Mouse (Mus musculus) B cell, adult 67 days (primary cell): Measurements from ENCODE around the gene Ascc2. TPM values are rescaled to one million over a fixed set of nuclear protein-coding genes. Genes with fewer than 3 reads are reported as not detected.

Source experiments
- total RNA-seq, 2 experiments: library from RNA; stranded (reverse); gene quantifications; 4 replicates each; pipeline ENCODE4 v1.2.4; 2023

Ascc2 gene
- 10 to 100 TPM; 20.7 to 22.8 TPM for total RNA-seq

DNA sequence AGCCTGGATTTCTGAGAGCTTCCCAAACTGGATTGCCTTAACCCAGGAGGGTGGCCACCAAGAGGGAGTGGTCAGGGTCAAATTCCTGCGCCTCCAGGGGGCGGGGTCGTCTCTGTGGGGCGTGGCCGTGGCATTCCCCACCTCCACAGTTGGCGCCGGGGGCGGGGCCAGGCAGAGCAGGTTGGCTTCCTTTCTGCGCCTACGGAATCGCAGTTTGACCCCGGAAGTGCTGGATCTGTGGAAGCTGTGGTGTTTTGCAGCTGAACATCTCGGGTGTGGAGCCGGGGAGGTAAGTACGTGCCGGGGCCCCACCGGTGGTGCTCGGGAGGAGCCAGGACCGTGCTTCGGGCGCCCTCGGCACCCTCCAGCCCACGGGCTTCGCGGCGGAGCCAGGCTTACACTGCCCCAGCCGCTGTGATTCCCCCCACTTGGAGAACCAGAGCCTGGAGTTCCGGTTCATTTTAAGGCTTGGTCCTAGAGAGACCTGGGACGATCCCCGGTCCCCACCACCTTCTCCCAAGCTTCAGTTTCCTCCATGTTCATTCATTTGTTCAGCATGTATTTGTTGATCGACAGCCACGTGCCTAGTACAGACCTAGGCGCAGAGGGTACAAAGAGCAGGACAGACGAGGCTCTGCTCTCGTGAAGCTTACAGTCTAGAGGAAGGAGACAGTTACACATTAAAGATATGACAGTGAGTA, at the start of gene Ascc2:
Ascc2 (plus strand) TSS at position 214 of the 701 bp plus-strand sequence.

DNA sequence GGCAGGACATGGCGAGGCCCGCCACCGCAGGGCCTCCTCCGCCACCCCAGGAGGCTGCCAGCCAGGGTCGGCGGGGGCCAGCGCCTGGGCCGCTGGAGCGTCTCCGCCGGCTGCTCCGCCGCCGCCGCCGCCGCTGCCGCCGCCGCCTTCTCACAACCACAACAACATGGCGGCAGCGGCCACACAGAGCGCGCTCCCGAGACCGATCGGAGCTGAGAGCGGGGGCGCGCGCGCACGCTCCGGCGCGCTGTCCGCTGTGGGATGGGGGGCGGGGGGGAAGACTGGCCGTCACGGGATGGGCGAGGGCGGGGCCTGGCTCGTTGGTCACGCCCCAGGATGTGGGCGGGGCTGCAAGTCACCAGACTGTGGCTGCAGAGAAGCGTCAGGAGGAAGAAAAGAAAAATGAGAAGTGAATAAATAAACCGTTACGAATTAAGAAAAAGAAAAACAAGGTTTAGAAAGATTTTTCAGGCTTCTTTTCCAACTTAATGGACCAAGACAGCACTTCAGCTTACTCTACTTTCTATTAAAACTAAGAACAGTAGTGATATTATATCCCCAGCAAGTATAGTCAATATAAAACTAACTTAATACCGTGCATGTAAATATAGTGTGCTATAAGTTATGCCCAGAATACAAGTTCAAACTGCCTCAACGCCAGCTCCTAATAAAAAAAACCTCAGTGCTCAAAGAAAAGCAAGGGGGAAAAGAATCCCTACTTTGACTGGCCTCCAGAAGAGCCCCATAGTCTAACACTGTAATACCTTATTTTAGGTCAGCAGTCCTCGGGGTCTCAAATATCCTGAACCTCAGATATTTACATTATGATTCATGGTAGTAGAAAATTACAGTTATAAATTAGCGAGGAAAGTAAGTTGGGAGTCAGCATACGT, 42.7 kb upstream of the Ascc2 start, which contains the start of gene Mtmr3:
Mtmr3 (minus strand) TSS at position 256 of the 893 bp plus-strand sequence.

DNA sequence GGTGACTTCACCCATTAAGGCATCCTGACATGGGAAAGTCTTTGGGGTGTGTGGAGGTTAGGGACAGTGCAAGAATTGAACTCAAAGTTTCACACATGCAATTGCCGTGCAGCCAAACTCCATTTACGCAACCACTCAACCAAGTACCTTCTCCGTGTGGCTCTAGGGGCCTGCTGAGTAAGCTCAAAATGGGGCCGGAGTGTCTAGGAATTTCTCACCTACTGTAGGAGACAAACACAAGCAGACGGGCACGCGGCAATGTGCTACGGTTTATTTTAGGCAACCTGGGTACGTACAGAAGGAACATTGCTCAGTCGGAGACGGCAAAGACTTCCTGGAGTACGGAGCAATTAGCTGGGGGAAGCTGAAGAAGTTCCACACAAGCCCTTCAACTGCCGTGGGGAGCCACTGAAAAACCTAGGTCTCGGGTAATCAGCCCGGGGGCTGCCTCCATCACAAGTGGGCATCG, 17.5 kb upstream of the Ascc2 start, which contains the start of gene Gm11032:
Gm11032 (plus strand) TSS at position 51 of the 469 bp plus-strand sequence.

GRCm38 (mm10) chr11:4704072-4704964, 66.8 kb downstream of the Ascc2 start, which contains the start of the genes Uqcr10 and Zmat5:
TSS of gene Uqcr10 (minus strand) at chr11:4704342.
TSS of gene Zmat5 (plus strand) at chr11:4704678.

Other genes with a start within 250 kb of the Ascc2 start
- 1 to 10 TPM; 1.2 to 5.0 TPM for gene Hormad2, start 196.6 kb upstream of the Ascc2 start, total RNA-seq
- gene Mtmr3, start 42.9 kb upstream of the Ascc2 start, total RNA-seq: 100 to 1,000 TPM; 116 to 123 TPM
- gene Gm11032, start 17.7 kb upstream of the Ascc2 start, total RNA-seq: not detected
- 100 to 1,000 TPM in 1 of 2 experiments, 10 to 100 TPM in 1; 91.6 to 112 TPM for gene Uqcr10, start 66.6 kb downstream of the Ascc2 start, total RNA-seq
- gene Zmat5, start 66.9 kb downstream of the Ascc2 start, total RNA-seq: 10 to 100 TPM; 28.9 to 31.0 TPM
- gene Cabp7, start 109.0 kb downstream of the Ascc2 start, total RNA-seq: not detected
- 10 to 100 TPM; 48.8 to 48.9 TPM for gene Nf2, start 211.8 kb downstream of the Ascc2 start, total RNA-seq
- 10 to 100 TPM; 19.4 to 23.3 TPM for gene Nipsnap1, start 236.2 kb downstream of the Ascc2 start, total RNA-seq